Mouse (Mus musculus): ENCODE results near the gene Pde1a. TPM values are rescaled to one million over a fixed set of nuclear protein-coding genes. Genes with fewer than 3 reads are reported as not detected.

Pde1a gene
- polyA plus RNA-seq, 1 experiment from 2014 or later: 2.5 TPM

DNA sequence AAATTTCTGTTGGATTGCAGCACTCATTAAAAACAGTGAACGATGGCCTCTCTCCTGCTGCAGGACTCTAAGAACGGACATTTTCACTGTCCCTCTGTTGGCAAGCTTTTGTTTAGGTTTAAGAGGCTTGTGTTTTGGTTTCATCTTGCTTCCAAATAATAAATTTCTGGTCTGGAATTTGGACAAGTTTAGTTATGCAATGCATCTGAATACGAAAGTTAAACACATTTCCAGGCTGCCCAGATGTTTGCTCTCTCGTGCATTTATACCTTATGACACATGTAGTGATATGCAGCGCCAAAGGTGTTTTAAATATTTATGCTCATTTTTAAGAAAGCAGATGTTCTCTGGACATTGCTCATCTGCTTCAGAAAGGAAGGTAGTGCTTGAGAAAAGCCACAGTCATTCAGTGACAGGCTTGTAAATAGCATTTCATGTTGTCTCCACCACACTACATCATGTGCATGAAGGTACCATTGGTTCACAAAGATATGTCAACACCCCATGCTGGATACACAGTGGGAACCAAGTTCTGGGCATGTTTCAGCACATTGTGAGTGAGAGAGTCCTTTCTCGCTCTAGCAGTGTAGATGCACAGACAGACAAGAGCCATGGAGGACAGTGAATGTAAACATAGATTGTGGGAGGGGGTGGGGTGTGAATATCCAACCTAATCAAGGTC, 171.5 kb downstream of the Pde1a start:
- H3K9ac ChIP-seq: no peak overlapping the region
- H3K36me3 ChIP-seq (replicated peaks): no peaks in the 10 kb centered on the region
- no peaks in the 10 kb centered on the region for H3K27me3 ChIP-seq
- ATAC-seq (ENCODE audit: insufficient read depth): no peak
- H3K4me1 ChIP-seq (replicated peaks): no peaks in the 10 kb centered on the region
- no peak overlapping the region for H3K4me2 ChIP-seq
- WGBS (ENCODE audit: insufficient replicate concordance): 61% methylated on average over 6 of the region's 6 CpGs
- no peak overlapping the region for H3K4me3 ChIP-seq (replicated peaks)
- no peak overlapping the region for H3K27ac ChIP-seq (replicated peaks)
- no peaks in the 10 kb centered on the region for H3K9me3 ChIP-seq (replicated peaks)

DNA sequence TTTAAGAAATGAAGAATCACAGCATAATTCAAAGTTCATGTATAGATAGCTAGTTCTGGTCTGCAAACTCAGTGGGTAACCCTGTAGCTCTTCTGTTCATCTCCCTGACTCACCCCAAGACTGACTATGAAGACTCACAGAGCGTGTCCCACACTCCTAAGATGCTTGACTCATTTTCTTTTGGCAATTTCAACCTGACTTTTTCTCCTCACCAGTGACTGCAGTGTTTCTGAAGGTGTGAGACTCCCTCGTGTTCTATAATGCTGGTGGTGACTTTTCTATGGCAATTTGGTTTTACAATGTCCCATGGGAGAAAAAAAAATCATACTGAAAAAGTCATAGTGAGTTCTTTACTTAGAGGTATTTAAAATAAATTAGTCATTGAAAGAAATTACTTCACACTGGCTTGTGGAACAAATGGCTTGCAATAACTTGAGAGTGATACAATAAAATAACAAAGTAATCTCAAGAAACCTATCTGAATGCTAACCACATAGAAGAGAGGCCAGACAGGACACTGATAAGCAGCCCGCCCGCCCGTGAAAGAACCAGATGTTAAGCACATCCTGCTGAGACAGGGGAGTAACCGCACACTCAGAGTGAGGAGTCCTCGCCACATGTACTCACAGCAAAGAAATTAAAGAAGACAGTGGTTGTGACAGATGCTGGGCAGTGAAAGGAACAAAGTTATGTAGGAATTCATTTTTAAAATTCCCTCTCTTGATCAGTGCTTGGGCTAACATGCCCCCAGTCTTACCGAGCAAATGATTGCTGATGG, 183.2 kb downstream of the Pde1a start:
- Histone ChIP-seq H3K4me3 (replicated peaks) (no peak overlapping the region), H3K27me3 (no peaks in the 10 kb centered on the region), H3K4me2 (no peak overlapping the region), H3K27ac (replicated peaks) (no peak overlapping the region), H3K9ac (no peak overlapping the region), H3K4me1 (replicated peaks) (no peaks in the 10 kb centered on the region), H3K9me3 (replicated peaks) (no peaks in the 10 kb centered on the region), H3K36me3 (replicated peaks) (no peaks in the 10 kb centered on the region)
- ATAC-seq (ENCODE audit: insufficient read depth): no peak
- WGBS (ENCODE audit: insufficient replicate concordance): 30% methylated on average over 8 of the region's 8 CpGs

- no peak for ATAC-seq (ENCODE audit: insufficient read depth)
- 32% methylated on average over 5 of the region's 5 CpGs for WGBS (ENCODE audit: insufficient replicate concordance)
- Histone ChIP-seq H3K27me3 (no peaks in the 10 kb centered on the region), H3K27ac (replicated peaks) (no peak overlapping the region), H3K9ac (no peak overlapping the region), H3K4me2 (no peak overlapping the region), H3K9me3 (replicated peaks) (no peaks in the 10 kb centered on the region), H3K4me3 (replicated peaks) (no peak overlapping the region), H3K36me3 (replicated peaks) (no peaks in the 10 kb centered on the region), H3K4me1 (replicated peaks) (no peaks in the 10 kb centered on the region)
Observed at GRCm38 (mm10) chr2:79934660-79935059, 194.6 kb downstream of the Pde1a start.

GRCm38 (mm10) chr2:79922356-79922755, 206.9 kb downstream of the Pde1a start:
- H3K36me3 ChIP-seq (replicated peaks): no peaks in the 10 kb centered on the region
- no peak for ATAC-seq (ENCODE audit: insufficient read depth)
- no peaks in the 10 kb centered on the region for H3K4me1 ChIP-seq (replicated peaks)
- H3K9ac ChIP-seq: no peak overlapping the region
- H3K9me3 ChIP-seq (replicated peaks): no peaks in the 10 kb centered on the region
- H3K27me3 ChIP-seq: no peaks in the 10 kb centered on the region
- H3K27ac ChIP-seq (replicated peaks): no peak overlapping the region
- H3K4me3 ChIP-seq (replicated peaks): no peak overlapping the region
- H3K4me2 ChIP-seq: no peak overlapping the region

GRCm38 (mm10) chr2:79921375-79921774, 207.9 kb downstream of the Pde1a start:
- Histone ChIP-seq H3K4me2 (no peak overlapping the region), H3K9ac (no peak overlapping the region), H3K27ac (replicated peaks) (no peak overlapping the region), H3K4me3 (replicated peaks) (no peak overlapping the region), H3K36me3 (replicated peaks) (no peaks in the 10 kb centered on the region), H3K9me3 (replicated peaks) (no peaks in the 10 kb centered on the region), H3K4me1 (replicated peaks) (no peaks in the 10 kb centered on the region), H3K27me3 (no peaks in the 10 kb centered on the region)
- ATAC-seq (ENCODE audit: insufficient read depth): no peak
- WGBS (ENCODE audit: insufficient replicate concordance): 75% methylated on average over 4 of the region's 4 CpGs

GRCm38 (mm10) chr2:79920438-79920837, 208.8 kb downstream of the Pde1a start:
- Histone ChIP-seq H3K4me3 (replicated peaks) (no peak overlapping the region), H3K4me1 (replicated peaks) (no peaks in the 10 kb centered on the region), H3K27me3 (no peaks in the 10 kb centered on the region), H3K36me3 (replicated peaks) (no peaks in the 10 kb centered on the region), H3K27ac (replicated peaks) (no peak overlapping the region), H3K9me3 (replicated peaks) (no peaks in the 10 kb centered on the region), H3K4me2 (no peak overlapping the region), H3K9ac (no peak overlapping the region)
- 48% methylated on average over 4 of the region's 4 CpGs for WGBS (ENCODE audit: insufficient replicate concordance)
- no peak for ATAC-seq (ENCODE audit: insufficient read depth)

DNA sequence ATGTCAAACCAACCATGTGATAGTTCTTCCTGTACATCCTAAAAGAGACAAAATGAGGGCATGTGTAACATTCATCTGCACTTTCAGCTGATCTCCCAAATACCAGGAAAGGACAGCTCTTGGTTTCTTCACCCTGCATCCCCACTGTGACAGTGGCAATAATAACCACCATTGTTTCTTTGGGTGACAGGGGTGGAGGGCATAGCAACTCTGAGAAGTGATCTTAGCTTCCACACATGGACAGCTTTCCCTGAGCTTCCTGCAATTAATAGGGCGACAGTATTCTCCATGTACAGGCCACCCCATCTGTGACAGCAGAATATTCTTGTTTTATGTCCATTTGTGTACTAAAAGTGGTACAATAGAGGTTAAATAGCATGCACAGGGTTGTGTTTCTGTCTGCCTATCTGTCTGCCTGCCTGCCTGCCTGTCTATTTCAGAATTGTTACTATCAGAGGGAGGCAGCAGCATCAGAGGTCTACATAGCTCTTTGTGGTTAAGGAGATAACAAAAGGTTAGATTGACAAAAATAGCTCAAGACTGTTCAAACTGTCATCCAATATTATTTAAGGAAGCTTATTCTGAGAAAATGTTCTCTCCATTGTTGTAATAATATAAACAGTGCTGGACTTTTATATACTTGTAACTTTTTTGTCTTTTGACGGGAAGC, 227.3 kb downstream of the Pde1a start:
- Histone ChIP-seq H3K27me3 (no peaks in the 10 kb centered on the region), H3K9ac (no peak overlapping the region), H3K4me2 (no peak overlapping the region), H3K9me3 (replicated peaks) (no peaks in the 10 kb centered on the region), H3K4me1 (replicated peaks) (0 out of 2 replicates have a peak, but pooled peaks cover 5% of the 10 kb centered on the region), H3K4me3 (replicated peaks) (no peak overlapping the region), H3K36me3 (replicated peaks) (no peaks in the 10 kb centered on the region), H3K27ac (replicated peaks) (no peak overlapping the region)
- 31% methylated on average over 2 of the region's 2 CpGs for WGBS (ENCODE audit: insufficient replicate concordance)
- ATAC-seq (ENCODE audit: insufficient read depth): peak; percentile 58; the same call in 1 of the 2 replicates

DNA sequence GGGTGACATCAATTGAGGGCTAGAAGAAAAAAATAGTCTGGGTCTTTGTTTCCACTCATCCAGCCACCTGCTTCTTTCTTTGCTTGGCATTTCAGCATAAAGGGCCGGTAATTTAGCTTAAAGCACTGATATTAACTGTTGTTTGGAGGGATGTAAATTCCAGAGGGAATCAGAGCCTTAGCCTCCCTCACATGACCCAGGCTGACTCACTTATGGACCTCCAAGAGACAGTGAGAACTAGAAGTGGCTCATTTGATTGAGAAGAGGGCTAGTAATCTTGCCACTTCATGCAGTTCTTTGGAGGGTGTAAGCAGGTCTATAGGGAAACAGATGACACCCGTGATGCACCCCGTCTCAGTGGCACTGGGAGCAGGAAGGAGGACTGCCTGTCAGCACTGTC, 230.7 kb downstream of the Pde1a start:
- H3K9me3 ChIP-seq (replicated peaks): no peaks in the 10 kb centered on the region
- WGBS (ENCODE audit: insufficient replicate concordance): 49% methylated on average over 3 of the region's 3 CpGs
- no peak overlapping the region for H3K4me3 ChIP-seq (replicated peaks)
- no peaks in the 10 kb centered on the region for H3K27me3 ChIP-seq
- no peak overlapping the region for H3K4me2 ChIP-seq
- no peak overlapping the region for H3K27ac ChIP-seq (replicated peaks)
- H3K36me3 ChIP-seq (replicated peaks): no peaks in the 10 kb centered on the region
- no peak for ATAC-seq (ENCODE audit: insufficient read depth)
- 0 out of 2 replicates have a peak, but pooled peaks cover 5% of the 10 kb centered on the region for H3K4me1 ChIP-seq (replicated peaks)
- H3K9ac ChIP-seq: no peak overlapping the region

GRCm38 (mm10) chr2:79892829-79893228, 236.4 kb downstream of the Pde1a start:
- Histone ChIP-seq H3K4me2 (no peak overlapping the region), H3K9me3 (replicated peaks) (no peaks in the 10 kb centered on the region), H3K4me1 (replicated peaks) (no peaks in the 10 kb centered on the region), H3K9ac (no peak overlapping the region), H3K4me3 (replicated peaks) (no peak overlapping the region), H3K27ac (replicated peaks) (no peak overlapping the region), H3K36me3 (replicated peaks) (no peaks in the 10 kb centered on the region), H3K27me3 (no peaks in the 10 kb centered on the region)
- WGBS (ENCODE audit: insufficient replicate concordance): 24% methylated on average over 1 of the region's 1 CpGs
- no peak for ATAC-seq (ENCODE audit: insufficient read depth)

- no peaks in the 10 kb centered on the region for H3K36me3 ChIP-seq (replicated peaks)
- H3K9ac ChIP-seq: no peak overlapping the region
- no peaks in the 10 kb centered on the region for H3K27me3 ChIP-seq
- no peak overlapping the region for H3K4me2 ChIP-seq
- ATAC-seq (ENCODE audit: insufficient read depth): no peak
- H3K27ac ChIP-seq (replicated peaks): no peak overlapping the region
- 60% methylated on average over 5 of the region's 5 CpGs for WGBS (ENCODE audit: insufficient replicate concordance)
- no peak overlapping the region for H3K4me3 ChIP-seq (replicated peaks)
- no peaks in the 10 kb centered on the region for H3K9me3 ChIP-seq (replicated peaks)
- no peaks in the 10 kb centered on the region for H3K4me1 ChIP-seq (replicated peaks)
Observed at GRCm38 (mm10) chr2:79891760-79892570, 237.3 kb downstream of the Pde1a start.

- H3K36me3 ChIP-seq (replicated peaks): no peaks in the 10 kb centered on the region
- ATAC-seq (ENCODE audit: insufficient read depth): no peak
- H3K4me2 ChIP-seq: no peak overlapping the region
- H3K4me3 ChIP-seq (replicated peaks): no peak overlapping the region
- H3K27ac ChIP-seq (replicated peaks): no peak overlapping the region
- no peak overlapping the region for H3K9ac ChIP-seq
- H3K4me1 ChIP-seq (replicated peaks): no peaks in the 10 kb centered on the region
- no peaks in the 10 kb centered on the region for H3K27me3 ChIP-seq
- H3K9me3 ChIP-seq (replicated peaks): no peaks in the 10 kb centered on the region
- WGBS (ENCODE audit: insufficient replicate concordance): 64% methylated on average over 8 of the region's 8 CpGs
Observed at GRCm38 (mm10) chr2:79890726-79891125, 238.5 kb downstream of the Pde1a start.

All from liver, embryonic 15.5 days (tissue).